Mouse (Mus musculus) B cell, adult 2 months (primary cell): ENCODE measurements around the gene Gipc1.
A peak's percentile ranks its signal among the peaks of the same experiment; 100 is the strongest.

Experiments used
- DNase-seq, 2 experiments: peaks; one replicate each; pipeline ENCODE4 v3.0.0; 2022

Gipc1 gene

GRCm38 (mm10) chr8:83684517-83684916 lies 32.0 kb downstream of the Gipc1 start:
- no peak for DNase-seq

GRCm38 (mm10) chr8:83689264-83689663 lies 36.8 kb downstream of the Gipc1 start:
- no peak for DNase-seq

GRCm38 (mm10) chr8:83693609-83694236 lies 41.2 kb downstream of the Gipc1 start:
- peak in 1 of 2 experiments; percentile 36 for DNase-seq

GRCm38 (mm10) chr8:83694369-83695160 lies 42.1 kb downstream of the Gipc1 start:
- DNase-seq: no peak

GRCm38 (mm10) chr8:83695351-83696106 lies 43.1 kb downstream of the Gipc1 start:
- peak; percentile 65 to 73 for DNase-seq

GRCm38 (mm10) chr8:83697374-83698220 lies 45.1 kb downstream of the Gipc1 start:
- DNase-seq: no peak

- DNase-seq: peak; percentile 80 to 86
Observed at GRCm38 (mm10) chr8:83698291-83698660, 45.8 kb downstream of the Gipc1 start.

- DNase-seq: peak; percentile 63 to 73
Observed at GRCm38 (mm10) chr8:83698661-83699453, 46.4 kb downstream of the Gipc1 start, which contains the start of gene Pkn1. Pkn1 (minus strand) TSS chr8:83699179.

- peak; percentile 52 to 57 for DNase-seq
Observed at GRCm38 (mm10) chr8:83699566-83699965, 47.1 kb downstream of the Gipc1 start.

GRCm38 (mm10) chr8:83700423-83701085 lies 48.1 kb downstream of the Gipc1 start:
- no peak for DNase-seq

- DNase-seq: no peak
Observed at GRCm38 (mm10) chr8:83703426-83703825, 50.9 kb downstream of the Gipc1 start.

- no peak for DNase-seq
Observed at GRCm38 (mm10) chr8:83706411-83706810, 53.9 kb downstream of the Gipc1 start.

GRCm38 (mm10) chr8:83707554-83707953 lies 55.1 kb downstream of the Gipc1 start:
- no peak for DNase-seq
